Mouse (Mus musculus) midbrain, embryonic 11.5 days (tissue): ENCODE results near the gene Slc3a2. TPM values are rescaled to one million over a fixed set of nuclear protein-coding genes. Genes with fewer than 3 reads are reported as not detected.

ENCODE experiments used
- ATAC-seq: fragments of 200-750 bp; cut with Nextera tagmentation; 2 replicates; pipeline ENCODE4 v1.8.0; 2017; ENCODE audit warnings: moderate TSS enrichment, moderate library complexity; ENCODE audit not compliant: low FRiP score
- DNase-seq: peaks from one replicate; pipeline ENCODE4 v3.0.0; 2015; ENCODE audit warnings: low spot score; ENCODE audit errors: missing footprints
- H3K27ac ChIP-seq: fragments of 300-500 bp; sonication (generic); 2 replicates; pipeline ENCODE4 v1.5.1; 2014; ENCODE audit warnings: low read depth, low read length
- H3K27me3 ChIP-seq: fragments of 300-500 bp; sonication (generic); 2 replicates; pipeline ENCODE4 v1.6.1; 2014; ENCODE audit warnings: mild to moderate bottlenecking, low read length, moderate library complexity, mixed read lengths; ENCODE audit not compliant: control insufficient read depth, insufficient read depth
- H3K36me3 ChIP-seq: fragments of 300-500 bp; sonication (generic); 2 replicates; pipeline ENCODE4 v1.6.1; 2014; ENCODE audit warnings: mild to moderate bottlenecking, low read length, moderate library complexity, mixed read lengths; ENCODE audit not compliant: control insufficient read depth, insufficient read depth
- H3K4me1 ChIP-seq: fragments of 300-500 bp; sonication (generic); 2 replicates; pipeline ENCODE4 v1.6.1; 2014; ENCODE audit warnings: low read length; ENCODE audit not compliant: control insufficient read depth, insufficient read depth
- H3K4me2 ChIP-seq: fragments of 300-500 bp; sonication (generic); 2 replicates; pipeline ENCODE4 v1.6.1; 2014; ENCODE audit warnings: mild to moderate bottlenecking, moderate library complexity
- H3K4me3 ChIP-seq: fragments of 300-500 bp; sonication (generic); 2 replicates; pipeline ENCODE4 v1.5.1; 2014; ENCODE audit warnings: low read depth, low read length
- H3K9ac ChIP-seq: fragments of 300-500 bp; sonication (generic); 2 replicates; pipeline ENCODE4 v1.6.1; 2014; ENCODE audit warnings: low read length
- H3K9me3 ChIP-seq: fragments of 300-500 bp; sonication (generic); 2 replicates; pipeline ENCODE4 v1.6.1; 2016; ENCODE audit warnings: low read length; ENCODE audit not compliant: control insufficient read depth
- WGBS: fragments of 180-500 bp; shearing (Covaris S2); extraction: QIAGEN DNeasy Blood & Tissue Kit; methylation state at CpG from one replicate; pipeline ENCODE4 v1.1.7; 2014; 5-methylcytosine and 5-hydroxymethylcytosine counted together
- polyA plus RNA-seq: library from polyadenylated mRNA; unstranded; fragments of >200 nt; fragmentation: Nextera tagmentation; extraction: Ambion mirVana; gene quantifications from 2 replicates; pipeline ENCODE4 v1.2.1, GENCODE M21; 2014

Gene Slc3a2
- polyA plus RNA-seq, 1 experiment from 2014 or later: 139 TPM

- 7% methylated on average over 13 of the region's 13 CpGs for WGBS
- H3K27ac ChIP-seq: peak overlapping the region; percentile 77
- H3K4me2 ChIP-seq: peak overlapping the region; percentile 73
- H3K4me3 ChIP-seq: peak overlapping the region; percentile 91
- ATAC-seq (peak; percentile 31), DNase-seq (no peak)
- H3K4me1 ChIP-seq: peaks cover 16% of the 10 kb centered on the region
- no peaks in the 10 kb centered on the region for H3K27me3 ChIP-seq
- H3K9me3 ChIP-seq: no peaks in the 10 kb centered on the region
- H3K9ac ChIP-seq: peak overlapping the region; percentile 93
- H3K36me3 ChIP-seq: peaks cover 10% of the 10 kb centered on the region; the same call in 1 of the 2 replicates
Measured at GRCm38 (mm10) chr19:8713997-8714652, 9.0 kb downstream of the Slc3a2 start.

GRCm38 (mm10) chr19:8713306-8713996, 9.7 kb downstream of the Slc3a2 start:
- peak overlapping the region; percentile 73 for H3K4me2 ChIP-seq
- peak overlapping the region; percentile 91 for H3K4me3 ChIP-seq
- DNase-seq (peak; percentile 98), ATAC-seq (peak; percentile 95)
- 0% methylated on average over 51 of the region's 51 CpGs for WGBS
- H3K9me3 ChIP-seq: no peaks in the 10 kb centered on the region
- peak overlapping the region; percentile 93 for H3K9ac ChIP-seq
- H3K36me3 ChIP-seq: peaks cover 17% of the 10 kb centered on the region; the same call in 1 of the 2 replicates
- peak overlapping the region; percentile 77 for H3K27ac ChIP-seq
- peaks cover 16% of the 10 kb centered on the region for H3K4me1 ChIP-seq
- no peaks in the 10 kb centered on the region for H3K27me3 ChIP-seq

GRCm38 (mm10) chr19:8712870-8713305, 10.3 kb downstream of the Slc3a2 start:
- DNase-seq (peak; percentile 97), ATAC-seq (peak; percentile 85)
- Histone ChIP-seq H3K36me3 (peaks cover 22% of the 10 kb centered on the region; the same call in 1 of the 2 replicates), H3K9ac (peak overlapping the region; percentile 93), H3K27me3 (no peaks in the 10 kb centered on the region), H3K4me3 (peak overlapping the region; percentile 91), H3K9me3 (no peaks in the 10 kb centered on the region), H3K27ac (peak overlapping the region; percentile 77), H3K4me2 (peak overlapping the region; percentile 73), H3K4me1 (peaks cover 16% of the 10 kb centered on the region)
- WGBS: under 1% methylated on average over 13 of the region's 13 CpGs

- Histone ChIP-seq H3K4me3 (peak overlapping the region; percentile 91), H3K27me3 (no peaks in the 10 kb centered on the region), H3K4me2 (peak overlapping the region; percentile 73), H3K36me3 (peaks cover 27% of the 10 kb centered on the region; the same call in 1 of the 2 replicates), H3K27ac (peak overlapping the region; percentile 77), H3K9me3 (no peaks in the 10 kb centered on the region), H3K9ac (peak overlapping the region; percentile 93), H3K4me1 (peaks cover 16% of the 10 kb centered on the region)
- DNase-seq (no peak), ATAC-seq (no peak)
- 72% methylated on average over 10 of the region's 10 CpGs for WGBS
Measured at GRCm38 (mm10) chr19:8711949-8712869, 11.0 kb downstream of the Slc3a2 start.

- Histone ChIP-seq H3K27me3 (no peaks in the 10 kb centered on the region), H3K4me3 (peak overlapping the region; percentile 91; the same call in 1 of the 2 replicates), H3K27ac (no peak overlapping the region), H3K9ac (peak overlapping the region; percentile 93; the same call in 1 of the 2 replicates), H3K4me2 (peak overlapping the region; percentile 73), H3K36me3 (peaks cover 27% of the 10 kb centered on the region; the same call in 1 of the 2 replicates), H3K9me3 (no peaks in the 10 kb centered on the region), H3K4me1 (peaks cover 16% of the 10 kb centered on the region)
- DNase-seq (no peak), ATAC-seq (no peak)
- 87% methylated on average over 4 of the region's 4 CpGs for WGBS
Measured at GRCm38 (mm10) chr19:8711506-8711905, 11.7 kb downstream of the Slc3a2 start.

- WGBS: 92% methylated on average over 2 of the region's 2 CpGs
- no peak overlapping the region for H3K9ac ChIP-seq
- ATAC-seq: no peak
- no peak overlapping the region for H3K4me2 ChIP-seq
- H3K4me3 ChIP-seq: no peak overlapping the region
- no peaks in the 10 kb centered on the region for H3K27me3 ChIP-seq
- H3K4me1 ChIP-seq: peaks cover 16% of the 10 kb centered on the region
- H3K9me3 ChIP-seq: no peaks in the 10 kb centered on the region
- H3K36me3 ChIP-seq: peaks cover 27% of the 10 kb centered on the region; the same call in 1 of the 2 replicates
- no peak overlapping the region for H3K27ac ChIP-seq
- no peak for DNase-seq
Measured at GRCm38 (mm10) chr19:8710057-8710456, 13.1 kb downstream of the Slc3a2 start.

- no peak overlapping the region for H3K27ac ChIP-seq
- peaks cover 27% of the 10 kb centered on the region; the same call in 1 of the 2 replicates for H3K36me3 ChIP-seq
- no peak overlapping the region for H3K9ac ChIP-seq
- ATAC-seq: no peak
- no peaks in the 10 kb centered on the region for H3K27me3 ChIP-seq
- H3K4me3 ChIP-seq: no peak overlapping the region
- no peak overlapping the region for H3K4me2 ChIP-seq
- H3K4me1 ChIP-seq: peaks cover 13% of the 10 kb centered on the region
- DNase-seq: no peak
- 89% methylated on average over 8 of the region's 8 CpGs for WGBS
- no peaks in the 10 kb centered on the region for H3K9me3 ChIP-seq
Measured at GRCm38 (mm10) chr19:8708954-8709353, 14.2 kb downstream of the Slc3a2 start.

GRCm38 (mm10) chr19:8706930-8707329, 16.2 kb downstream of the Slc3a2 start:
- Histone ChIP-seq H3K27me3 (no peaks in the 10 kb centered on the region), H3K4me2 (no peak overlapping the region), H3K9ac (no peak overlapping the region), H3K27ac (no peak overlapping the region), H3K9me3 (no peaks in the 10 kb centered on the region), H3K4me3 (no peak overlapping the region), H3K4me1 (peaks cover 9% of the 10 kb centered on the region), H3K36me3 (peaks cover 27% of the 10 kb centered on the region; the same call in 1 of the 2 replicates)
- no peak for ATAC-seq
- WGBS: 94% methylated on average over 7 of the region's 7 CpGs
- peak; percentile 79 for DNase-seq
